Mouse (Mus musculus) G1E (cell line): Measurements from ENCODE around the gene Zfp507.

ENCODE experiments used
- CTCF ChIP-seq: IDR thresholded peaks from 2 replicates; pipeline ENCODE4 v1.5.1; 2012; ENCODE audit warnings: low read depth, low read length, inconsistent platforms, mixed read lengths
- GATA1 ChIP-seq: IDR thresholded peaks from 2 replicates; pipeline ENCODE4 v1.6.1; 2012; ENCODE audit warnings: borderline replicate concordance, low read length, inconsistent platforms, mixed read lengths
- GATA2 ChIP-seq: IDR thresholded peaks from 2 replicates; pipeline ENCODE4 v1.6.1; 2012; ENCODE audit warnings: low read depth, low read length, inconsistent platforms, borderline replicate concordance
- TAL1 ChIP-seq: conservative IDR thresholded peaks from 2 replicates; pipeline ENCODE4 v1.6.1; 2012; ENCODE audit warnings: low read depth, low read length, inconsistent platforms, mixed read lengths

DNA sequence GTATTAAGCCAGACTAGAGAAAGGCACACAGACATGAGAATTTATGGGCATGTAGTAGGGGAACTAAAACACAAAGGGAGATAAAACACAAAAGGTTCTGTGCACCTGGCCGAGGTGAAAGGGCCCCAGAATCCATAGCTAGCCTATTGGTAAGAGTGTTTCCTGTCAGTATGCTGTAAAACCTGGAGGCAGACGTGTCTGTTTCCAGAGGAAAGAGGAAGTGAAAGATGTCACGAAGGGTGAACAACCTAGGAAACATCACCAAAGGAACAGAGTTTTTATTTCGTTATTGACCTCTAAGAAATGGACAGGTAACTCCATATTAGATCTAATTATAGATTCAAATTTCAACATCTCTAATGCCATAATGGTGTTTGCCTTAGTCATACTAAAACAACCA is 37.7 kb upstream of the Zfp507 start:
- TF ChIP-seq CTCF (no peak), GATA1 (no peak), GATA2 (no peak), TAL1 (no peak)
